Mouse (Mus musculus) myocyte (in vitro differentiated cells): ENCODE results near the gene Bmpr1b. TPM values are rescaled to one million over a fixed set of nuclear protein-coding genes. Genes with fewer than 3 reads are reported as not detected.

ENCODE experiments used
- H3K27me3 ChIP-seq: one replicate; pipeline ENCODE4 v1.6.1; 2011; ENCODE audit not compliant: control insufficient read depth, insufficient read depth, insufficient read length
- H3K36me3 ChIP-seq: one replicate; pipeline ENCODE4 v1.6.1; 2011; ENCODE audit not compliant: control insufficient read depth, insufficient read depth
- H3K4me2 ChIP-seq: one replicate; pipeline ENCODE4 v1.6.1; 2011; ENCODE audit warnings: low read depth, control low read depth
- H3K4me3 ChIP-seq: one replicate; pipeline ENCODE4 v1.5.1; 2011; ENCODE audit warnings: mild to moderate bottlenecking, control low read depth, moderate library complexity
- H3K79me2 ChIP-seq: one replicate; pipeline ENCODE4 v1.6.1; 2011; ENCODE audit not compliant: control insufficient read depth, insufficient read depth
- H3ac ChIP-seq: one replicate; pipeline ENCODE4 v1.6.1; 2011; ENCODE audit not compliant: control insufficient read depth, insufficient read length
- CEBPB ChIP-seq: IDR thresholded peaks from 2 replicates; pipeline ENCODE4 v1.6.1; 2011; ENCODE audit warnings: mild to moderate bottlenecking, moderate library complexity; ENCODE audit not compliant: poor library complexity, insufficient read depth, severe bottlenecking
- E2F4 ChIP-seq: IDR thresholded peaks from one replicate; pipeline ENCODE4 v1.6.1; 2011; ENCODE audit warnings: mild to moderate bottlenecking, control low read depth, moderate library complexity; ENCODE audit not compliant: insufficient read depth
- MAX ChIP-seq: IDR thresholded peaks from one replicate; pipeline ENCODE4 v1.6.1; 2011; ENCODE audit warnings: low read depth, mild to moderate bottlenecking, control low read depth
- MYOD1 ChIP-seq, 3 experiments: IDR thresholded peaks; one replicate each; pipeline ENCODE4 v1.6.1; 2011; ENCODE audit warnings: control low read depth in 2 of 3, low read depth in 2 of 3, mild to moderate bottlenecking in 2 of 3, moderate library complexity in 1 of 3; ENCODE audit not compliant: insufficient read length in 2 of 3, control insufficient read depth in 1 of 3
- MYOG ChIP-seq, 3 experiments: IDR thresholded peaks; one replicate each; pipeline ENCODE4 v1.6.1; 2011; ENCODE audit warnings: control low read depth in 2 of 3, low read depth in 2 of 3, mild to moderate bottlenecking in 2 of 3; ENCODE audit not compliant: insufficient read length in 2 of 3, control insufficient read depth in 1 of 3, insufficient read depth in 1 of 3
- POLR2A ChIP-seq: IDR thresholded peaks from one replicate; pipeline ENCODE4 v1.6.1; 2011; ENCODE audit warnings: low read depth, mild to moderate bottlenecking, control low read depth, moderate library complexity; ENCODE audit not compliant: insufficient read length
- POLR2AphosphoS2 ChIP-seq: IDR thresholded peaks from one replicate; pipeline ENCODE4 v1.6.1; 2011; ENCODE audit warnings: low read depth, control low read depth; ENCODE audit not compliant: insufficient read length
- REST ChIP-seq: IDR thresholded peaks from one replicate; pipeline ENCODE4 v1.6.1; 2011; ENCODE audit warnings: mild to moderate bottlenecking, control low read depth, moderate library complexity; ENCODE audit not compliant: insufficient read depth, insufficient read length
- SRF ChIP-seq: IDR thresholded peaks from one replicate; pipeline ENCODE4 v1.6.1; 2011; ENCODE audit warnings: low read depth; ENCODE audit not compliant: control insufficient read depth, insufficient read length
- TCF12 ChIP-seq: IDR thresholded peaks from one replicate; pipeline ENCODE4 v1.6.1; 2011; ENCODE audit warnings: mild to moderate bottlenecking, control low read depth; ENCODE audit not compliant: poor library complexity, insufficient read depth, severe bottlenecking
- TCF3 ChIP-seq: IDR thresholded peaks from one replicate; pipeline ENCODE4 v1.6.1; 2011; ENCODE audit warnings: low read depth, control low read depth; ENCODE audit not compliant: insufficient read length
- USF1 ChIP-seq: IDR thresholded peaks from one replicate; pipeline ENCODE4 v1.6.1; 2011; ENCODE audit warnings: low read depth, mild to moderate bottlenecking, control low read depth, moderate library complexity
- polyA plus RNA-seq: library from polyadenylated mRNA; unstranded; fragments of >200 nt; fragmentation: generic; extraction: Trizol; gene quantifications from one replicate; pipeline ENCODE4 v1.2.1, GENCODE M21; 2012; ENCODE audit warnings: missing spikeins

The Bmpr1b gene
- polyA plus RNA-seq, 1 experiment = 0.34 TPM

GRCm38 (mm10) chr3:141950642-141951041 lies 218.6 kb downstream of the Bmpr1b start:
- H3K4me3 ChIP-seq = no peak overlapping the region
- TF ChIP-seq POLR2A = no peak
- no peak for TF ChIP-seq USF1
- no peak for TF ChIP-seq MYOG (IDR thresholded peaks at IDR 0.05; ENCODE audit: control insufficient read depth in 1 of 3, insufficient read depth in 1 of 3, insufficient read length in 2 of 3, low read depth in 2 of 3)
- TF ChIP-seq SRF = no peak
- TF ChIP-seq E2F4 = no peak

DNA sequence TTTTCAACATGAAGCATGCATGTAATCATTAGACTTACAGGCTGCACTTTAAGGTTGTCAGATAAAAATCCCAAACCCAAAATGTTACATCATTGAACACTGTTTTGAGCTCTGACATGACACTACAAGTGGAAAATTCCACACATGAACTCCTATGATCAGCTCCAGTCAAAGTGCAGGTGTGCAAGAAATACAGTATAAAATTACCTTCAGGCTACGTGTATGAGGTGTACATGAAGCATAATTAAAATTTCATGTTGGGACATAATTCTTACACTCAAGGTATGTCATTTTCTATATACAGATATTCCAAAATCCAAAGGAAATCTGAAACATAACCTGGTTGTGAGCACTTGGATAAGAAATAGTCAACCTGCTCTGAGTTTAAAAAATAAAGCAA lies 220.7 kb downstream of the Bmpr1b start:
- Histone ChIP-seq H3K27me3 (no peaks in the 10 kb centered on the region), H3K79me2 (no peaks in the 10 kb centered on the region), H3K4me3 (no peak overlapping the region), H3ac (no peak overlapping the region), H3K4me2 (no peak overlapping the region), H3K36me3 (no peaks in the 10 kb centered on the region)
- no peak for TF ChIP-seq TCF12
- no peak for TF ChIP-seq MYOD1 (IDR thresholded peaks at IDR 0.05; ENCODE audit: control insufficient read depth in 1 of 3, insufficient read length in 2 of 3, low read depth in 2 of 3)

More at GRCm38 (mm10) chr3:141950642-141951041, 218.6 kb downstream of the Bmpr1b start:
- H3K36me3 ChIP-seq = no peaks in the 10 kb centered on the region
- no peak overlapping the region for H3ac ChIP-seq
- H3K27me3 ChIP-seq = no peaks in the 10 kb centered on the region
- no peaks in the 10 kb centered on the region for H3K79me2 ChIP-seq
- H3K4me2 ChIP-seq = no peak overlapping the region

- H3K4me3 ChIP-seq = no peak overlapping the region
- H3K79me2 ChIP-seq = no peaks in the 10 kb centered on the region
- H3ac ChIP-seq = no peak overlapping the region
- H3K36me3 ChIP-seq = no peaks in the 10 kb centered on the region
- H3K4me2 ChIP-seq = no peak overlapping the region
- TF ChIP-seq POLR2AphosphoS2 (no peak), MYOD1 (IDR thresholded peaks at IDR 0.05; ENCODE audit: control insufficient read depth in 1 of 3, insufficient read length in 2 of 3, low read depth in 2 of 3) (no peak), TCF3 (no peak), MAX (no peak), POLR2A (no peak), MYOG (IDR thresholded peaks at IDR 0.05; ENCODE audit: control insufficient read depth in 1 of 3, insufficient read depth in 1 of 3, insufficient read length in 2 of 3, low read depth in 2 of 3) (no peak), E2F4 (no peak), CEBPB (no peak), USF1 (no peak), TCF12 (no peak), REST (no peak)
- no peaks in the 10 kb centered on the region for H3K27me3 ChIP-seq
These were observed 221.1 kb downstream of the Bmpr1b start for GRCm38 (mm10) chr3:141948096-141948495.

GRCm38 (mm10) chr3:141946846-141947245 lies 222.4 kb downstream of the Bmpr1b start:
- Histone ChIP-seq H3K79me2 (no peaks in the 10 kb centered on the region), H3K27me3 (no peaks in the 10 kb centered on the region), H3K4me2 (no peak overlapping the region), H3K36me3 (no peaks in the 10 kb centered on the region), H3ac (no peak overlapping the region), H3K4me3 (no peak overlapping the region)
- no peak for TF ChIP-seq USF1
- no peak for TF ChIP-seq TCF12
- TF ChIP-seq REST = no peak
- TF ChIP-seq SRF = no peak
- TF ChIP-seq MYOG (IDR thresholded peaks at IDR 0.05; ENCODE audit: control insufficient read depth in 1 of 3, insufficient read depth in 1 of 3, insufficient read length in 2 of 3, low read depth in 2 of 3) = no peak
- TF ChIP-seq MYOD1 (IDR thresholded peaks at IDR 0.05; ENCODE audit: control insufficient read depth in 1 of 3, insufficient read length in 2 of 3, low read depth in 2 of 3) = no peak
- TF ChIP-seq TCF3 = no peak
- TF ChIP-seq POLR2A = no peak
- no peak for TF ChIP-seq MAX

DNA sequence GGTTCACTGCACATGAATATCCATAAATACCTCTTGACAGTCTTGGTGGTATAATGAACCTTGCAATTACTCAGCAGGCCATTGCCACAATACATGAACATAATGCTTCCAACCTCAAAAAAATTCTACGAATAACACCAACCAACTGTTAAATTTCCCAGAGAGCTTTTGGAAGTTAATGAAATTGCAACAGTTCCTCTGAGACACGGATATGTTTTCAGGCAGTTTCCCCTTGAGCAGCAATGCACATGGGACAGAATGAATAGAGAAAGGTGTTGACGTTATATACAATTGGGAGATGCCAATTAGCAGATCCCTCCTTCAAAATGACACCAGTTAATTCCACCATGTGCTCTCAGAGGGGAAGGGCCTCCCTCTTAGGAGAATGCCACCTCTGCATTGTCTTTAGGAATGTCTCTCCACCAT lies 225.9 kb downstream of the Bmpr1b start:
- no peak overlapping the region for H3K4me2 ChIP-seq
- no peak overlapping the region for H3K4me3 ChIP-seq
- no peak for TF ChIP-seq E2F4
- no peak for TF ChIP-seq TCF3
- no peak for TF ChIP-seq TCF12
- TF ChIP-seq CEBPB = no peak
- TF ChIP-seq POLR2AphosphoS2 = no peak
- no peak for TF ChIP-seq USF1
- TF ChIP-seq MYOG (IDR thresholded peaks at IDR 0.05; ENCODE audit: control insufficient read depth in 1 of 3, insufficient read depth in 1 of 3, insufficient read length in 2 of 3, low read depth in 2 of 3) = no peak
- TF ChIP-seq POLR2A = no peak
- TF ChIP-seq MAX = no peak
- no peak for TF ChIP-seq SRF
- TF ChIP-seq REST = no peak
- no peak for TF ChIP-seq MYOD1 (IDR thresholded peaks at IDR 0.05; ENCODE audit: control insufficient read depth in 1 of 3, insufficient read length in 2 of 3, low read depth in 2 of 3)
- H3K36me3 ChIP-seq = no peaks in the 10 kb centered on the region
- H3K79me2 ChIP-seq = no peaks in the 10 kb centered on the region
- no peaks in the 10 kb centered on the region for H3K27me3 ChIP-seq
- no peak overlapping the region for H3ac ChIP-seq
